Mouse (Mus musculus): ENCODE data around the gene Arid4a. TPM values are rescaled to one million over a fixed set of nuclear protein-coding genes. Genes with fewer than 3 reads are reported as not detected.
A peak's percentile ranks its signal among the peaks of the same experiment; 100 is the strongest.
"Not testable (repeated sequence)": the region's sequence is repeated elsewhere in the genome, so short reads cannot be mapped to it uniquely, and the experiment has no call there.

The Arid4a gene
- total RNA-seq, 2 experiments from 2014 or later: 14.6 to 15.0 TPM

DNA sequence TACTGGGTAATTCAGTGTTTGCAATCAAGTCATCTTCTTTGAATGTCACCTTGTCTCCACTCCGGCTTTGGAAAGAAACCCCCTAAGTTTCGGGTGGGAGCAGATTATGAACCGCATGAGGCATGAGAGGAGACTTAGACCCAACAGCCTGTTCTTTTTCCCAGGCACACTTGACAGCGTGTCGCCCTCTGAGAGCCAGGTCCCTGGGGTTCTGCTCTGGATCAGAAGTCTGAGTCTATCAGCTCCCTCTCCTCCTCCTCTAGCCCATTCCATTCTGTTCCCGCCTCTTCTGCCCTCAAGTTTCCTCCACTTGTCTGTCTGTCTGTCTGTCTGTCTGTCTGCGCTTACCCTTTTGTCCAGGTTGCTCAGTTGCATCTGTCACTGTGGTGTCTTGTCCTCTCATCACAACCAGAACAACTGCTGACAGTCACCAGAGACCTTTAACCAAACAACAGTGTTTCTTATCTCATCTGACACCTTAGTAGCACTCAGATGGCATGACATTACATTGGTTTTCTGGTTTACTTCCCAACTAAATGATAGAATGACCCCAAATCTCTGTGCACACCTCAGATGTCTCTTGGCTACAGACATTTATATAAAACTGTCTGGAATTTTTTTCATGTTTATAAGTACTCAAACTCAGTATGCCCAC is 36.7 kb downstream of the Arid4a start:
- DNase-seq (ENCODE audit: low spot score in 2 of 2): no peak

DNA sequence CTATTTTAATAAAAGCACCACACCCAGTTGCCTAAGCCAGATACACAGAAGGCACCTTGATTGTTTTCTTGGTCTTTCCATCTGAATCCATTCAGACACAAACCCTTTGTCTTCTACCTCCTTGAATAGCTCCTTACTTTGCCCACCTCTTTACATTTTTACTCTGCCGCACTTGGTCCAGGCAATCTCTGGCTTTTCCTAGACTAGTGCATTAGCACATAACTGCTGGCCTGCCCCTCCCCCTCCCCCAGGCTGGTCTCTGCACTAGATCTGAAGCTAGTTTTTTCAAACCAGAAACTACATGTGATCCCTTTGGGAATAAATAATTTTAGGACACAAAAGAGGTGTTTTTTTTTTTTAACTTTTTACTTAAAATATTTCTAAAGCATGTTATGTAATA is 37.2 kb downstream of the Arid4a start:
- no peak for DNase-seq (ENCODE audit: low spot score in 2 of 2)

DNA sequence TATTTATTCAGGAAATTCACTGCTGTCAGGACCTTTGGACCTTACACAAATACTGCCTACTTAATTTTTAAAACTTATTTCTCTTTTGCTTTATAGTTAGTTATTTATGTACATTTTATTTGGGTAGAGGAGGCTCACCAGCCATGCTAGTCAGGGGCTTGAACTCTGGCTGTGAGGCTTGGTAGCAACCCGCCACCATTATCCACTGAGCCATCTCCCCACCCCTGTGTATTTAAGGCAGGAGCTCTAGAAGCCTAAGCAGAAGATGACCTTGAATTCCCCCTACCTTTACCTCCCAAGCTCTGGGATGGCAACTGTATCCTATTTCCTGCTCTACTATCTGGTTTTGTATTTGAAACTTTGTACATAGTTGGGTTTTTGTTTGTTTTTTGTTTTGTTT is 37.7 kb downstream of the Arid4a start:
- no peak for DNase-seq (ENCODE audit: low spot score in 2 of 2)

DNA sequence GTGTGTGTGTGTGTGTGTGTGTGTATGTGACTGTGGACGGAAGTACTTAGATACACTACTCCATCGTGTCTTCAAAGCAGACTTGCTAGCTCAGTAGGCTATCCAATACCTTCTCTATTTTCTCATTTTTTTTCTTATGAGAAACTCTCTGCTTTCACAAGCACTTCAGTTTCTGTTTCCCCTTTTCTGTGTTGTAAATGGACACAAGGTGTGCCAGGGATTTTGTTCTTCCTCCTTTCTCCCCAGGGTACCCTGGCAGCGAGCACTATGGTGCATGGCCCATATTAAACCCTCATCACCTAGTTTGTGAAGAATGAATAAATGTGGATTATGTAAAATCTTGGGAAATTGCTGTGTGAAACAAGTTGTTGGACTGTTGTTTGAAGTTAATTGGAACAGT is 39.7 kb downstream of the Arid4a start:
- DNase-seq (ENCODE audit: low spot score in 2 of 2): no peak

DNA sequence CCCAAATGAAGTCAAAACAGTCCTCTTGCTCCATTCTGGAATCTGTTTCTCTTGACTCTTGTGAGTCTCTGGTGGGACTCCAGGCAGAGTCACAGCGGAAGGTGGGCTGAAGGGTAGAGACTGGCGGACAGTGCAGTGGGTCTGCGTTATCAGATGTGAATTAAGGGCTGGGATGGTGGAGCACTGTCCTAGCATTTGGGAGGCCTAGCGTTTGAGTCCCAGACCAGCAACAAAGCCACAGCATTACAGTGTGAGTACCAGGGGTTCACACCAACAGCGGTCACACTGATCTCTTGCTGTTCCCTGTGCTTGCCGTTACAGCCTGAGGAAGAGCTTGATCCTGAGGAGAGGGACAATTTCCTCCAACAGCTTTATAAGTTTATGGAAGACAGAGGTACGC is 44.0 kb downstream of the Arid4a start:
- no peak for DNase-seq (ENCODE audit: low spot score in 2 of 2)

DNA sequence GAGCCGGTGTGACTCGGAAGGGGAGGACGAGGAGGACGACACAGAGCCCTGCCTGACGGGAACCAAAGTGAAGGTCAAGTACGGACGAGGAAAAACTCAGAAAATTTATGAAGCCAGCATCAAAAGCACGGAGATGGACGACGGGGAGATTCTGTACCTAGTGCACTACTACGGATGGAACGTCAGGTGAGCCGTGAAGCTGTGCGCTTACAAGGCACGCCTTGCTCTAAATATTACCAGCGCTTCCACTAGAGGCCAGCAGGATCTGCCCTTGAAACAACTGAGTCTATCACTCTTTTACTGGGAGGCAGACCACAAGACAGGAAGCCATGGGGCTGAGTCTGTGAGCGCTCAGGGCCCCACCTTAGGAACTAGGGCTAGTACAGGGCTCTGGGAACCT is 54.1 kb downstream of the Arid4a start:
- DNase-seq (ENCODE audit: low spot score in 2 of 2): no peak

DNA sequence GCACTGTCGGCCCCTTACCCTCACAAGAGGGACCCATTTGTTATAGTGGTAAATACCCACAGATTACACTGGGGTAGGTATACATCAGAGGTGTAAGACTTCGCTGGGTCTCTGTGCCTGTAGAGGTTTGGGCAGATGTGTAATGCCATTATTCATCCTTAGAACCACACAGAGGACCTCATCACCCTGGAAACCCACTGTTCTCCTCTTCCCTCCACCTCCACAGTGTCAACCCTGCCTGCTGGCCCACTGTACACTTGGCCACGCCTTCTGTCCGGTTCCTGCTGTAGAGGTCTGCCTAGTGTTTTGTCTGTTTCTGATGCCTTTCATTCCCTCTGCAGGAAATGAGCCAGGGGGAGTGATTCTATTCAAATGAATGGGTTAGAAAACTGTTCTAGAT is 56.3 kb downstream of the Arid4a start:
- no peak for DNase-seq (ENCODE audit: low spot score in 2 of 2)

DNA sequence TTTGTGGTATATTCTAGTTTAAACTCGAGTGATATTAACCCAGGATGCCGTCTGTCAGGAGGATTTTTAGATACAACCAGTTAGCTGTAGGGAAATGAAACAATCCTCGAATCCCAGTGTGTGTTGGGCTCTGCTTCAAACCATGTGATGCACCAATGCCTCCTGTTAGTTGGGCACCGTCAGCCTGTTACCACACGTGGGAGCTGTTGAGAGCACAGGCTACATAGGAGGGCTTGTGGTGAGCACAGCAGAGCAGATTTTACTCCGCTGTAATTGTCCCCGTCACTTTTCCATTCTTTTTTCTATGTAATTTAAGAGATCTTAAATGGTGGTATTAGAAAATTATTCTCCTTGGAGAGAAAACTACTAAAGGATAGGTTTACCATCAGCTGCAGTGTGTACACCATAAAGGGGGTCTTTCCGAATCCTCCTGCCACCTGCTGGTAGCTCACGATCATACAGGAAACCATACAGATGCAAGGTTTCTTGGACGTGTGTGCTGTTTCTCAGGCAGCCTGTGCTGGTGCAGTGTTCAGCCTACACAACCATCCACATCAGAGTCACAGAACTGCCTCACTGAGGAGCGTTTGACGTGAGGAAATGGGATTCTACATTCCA is 57.4 kb downstream of the Arid4a start:
- DNase-seq (ENCODE audit: low spot score in 2 of 2): no peak

DNA sequence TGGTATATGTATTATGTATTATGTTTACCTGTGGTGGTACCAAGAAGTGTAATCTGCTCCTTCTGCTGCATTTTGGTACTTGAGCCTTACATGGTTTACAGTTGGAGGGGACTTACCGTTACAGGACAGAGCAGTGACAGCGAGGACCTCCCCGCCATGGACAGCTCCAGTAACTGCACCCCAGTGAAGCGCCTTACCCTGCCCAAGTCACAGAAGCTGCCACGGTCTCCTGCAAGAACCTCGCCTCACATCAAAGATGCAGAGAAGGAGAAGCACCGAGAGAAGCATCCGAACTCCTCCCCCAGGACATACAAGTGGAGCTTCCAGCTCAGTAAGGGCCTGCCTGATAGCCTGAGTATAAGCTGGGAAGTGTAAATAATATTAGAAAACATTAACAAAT is 70.5 kb downstream of the Arid4a start:
- no peak for DNase-seq (ENCODE audit: low spot score in 2 of 2)

DNA sequence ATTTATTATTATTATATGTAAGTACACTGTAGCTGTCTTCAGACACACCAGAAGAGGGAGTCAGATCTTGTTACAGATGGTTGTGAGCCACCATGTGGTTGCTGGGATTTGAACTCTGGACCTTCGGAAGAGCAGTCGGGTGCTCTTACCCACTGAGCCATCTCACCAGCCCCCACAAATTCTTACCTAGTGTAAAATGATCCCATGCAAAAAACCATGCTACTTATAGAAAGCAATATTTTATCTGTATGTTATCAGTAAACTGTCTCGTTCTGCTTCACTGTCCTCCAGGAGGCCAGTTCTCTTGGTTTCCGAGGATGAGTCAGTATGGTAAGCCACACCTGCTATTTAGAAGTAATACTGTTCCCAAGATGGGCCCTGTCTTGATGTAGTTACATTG is 88.5 kb downstream of the Arid4a start:
- not testable (repeated sequence) for DNase-seq (ENCODE audit: low spot score in 2 of 2)

DNA sequence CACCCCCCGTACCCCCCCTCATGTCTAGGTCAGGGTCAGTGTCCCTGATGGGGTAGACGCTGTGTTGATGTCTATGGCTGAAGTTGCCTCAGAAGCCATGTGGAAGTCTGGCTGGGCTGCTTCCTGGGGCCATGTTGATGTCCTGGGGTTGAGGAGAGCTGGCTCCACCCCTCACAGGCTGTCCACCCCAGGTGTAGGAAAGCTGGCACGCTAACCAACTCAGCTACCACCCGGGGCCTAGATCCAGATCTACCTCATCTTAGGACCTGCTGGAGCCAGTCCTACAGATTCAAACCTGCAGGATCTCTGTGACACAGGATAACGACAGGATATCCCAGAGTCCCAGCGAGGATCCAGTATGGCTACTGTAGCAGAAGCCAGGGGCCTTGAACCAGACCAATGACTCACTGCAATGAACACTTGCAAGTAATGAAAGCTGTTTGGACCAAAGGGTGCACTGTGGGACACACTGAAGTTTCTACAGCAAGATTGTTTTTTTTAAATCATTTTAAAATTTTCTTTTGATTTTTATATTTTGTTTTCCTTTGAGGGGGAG is 91.5 kb downstream of the Arid4a start:
- DNase-seq (ENCODE audit: low spot score in 2 of 2): no peak

DNA sequence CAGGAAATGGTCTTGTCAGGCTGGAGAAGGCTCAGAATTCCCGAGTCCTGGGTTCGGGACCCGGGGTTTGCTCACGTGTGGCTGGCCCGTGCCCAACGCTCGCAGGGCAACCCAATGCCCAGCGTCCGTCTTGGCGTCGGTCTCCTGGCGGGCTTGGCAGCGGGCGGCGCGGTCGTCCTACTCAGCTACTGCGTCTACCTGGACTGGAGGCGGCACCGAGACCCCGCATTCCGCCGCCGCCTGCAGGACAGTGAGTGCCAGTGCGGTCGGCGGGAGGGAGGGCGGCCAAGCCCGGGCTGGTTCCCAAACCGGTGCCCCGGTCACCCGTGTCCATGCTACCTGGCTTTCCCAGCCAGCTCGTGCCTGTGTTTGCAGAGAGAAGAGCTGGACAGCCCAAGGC is 95.5 kb downstream of the Arid4a start, which contains the start of gene Tomm20l:
Tomm20l (plus strand) TSS at position 98 of the 400 bp plus-strand sequence.
- DNase-seq (ENCODE audit: low spot score in 2 of 2): no peak

DNA sequence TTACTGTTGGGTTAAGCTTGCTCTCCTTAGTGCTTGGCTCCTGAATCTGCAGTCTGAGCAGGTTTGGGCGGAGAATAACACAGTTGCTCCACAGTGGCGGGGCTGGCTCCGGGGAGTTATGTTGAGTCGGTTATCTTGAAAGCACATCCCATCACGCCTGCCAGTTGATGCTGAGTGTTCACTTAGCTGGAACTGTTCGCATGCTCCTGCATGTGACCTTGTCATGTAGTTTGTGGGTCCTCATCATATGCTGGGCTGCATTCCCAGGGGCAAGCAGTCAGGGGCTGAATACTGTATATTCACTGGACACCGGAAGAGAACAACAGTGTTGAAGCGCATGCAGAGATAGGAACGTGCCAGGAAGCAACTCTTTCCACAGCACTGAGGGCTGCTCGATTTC is 97.3 kb downstream of the Arid4a start:
- DNase-seq (ENCODE audit: low spot score in 2 of 2): no peak

DNA sequence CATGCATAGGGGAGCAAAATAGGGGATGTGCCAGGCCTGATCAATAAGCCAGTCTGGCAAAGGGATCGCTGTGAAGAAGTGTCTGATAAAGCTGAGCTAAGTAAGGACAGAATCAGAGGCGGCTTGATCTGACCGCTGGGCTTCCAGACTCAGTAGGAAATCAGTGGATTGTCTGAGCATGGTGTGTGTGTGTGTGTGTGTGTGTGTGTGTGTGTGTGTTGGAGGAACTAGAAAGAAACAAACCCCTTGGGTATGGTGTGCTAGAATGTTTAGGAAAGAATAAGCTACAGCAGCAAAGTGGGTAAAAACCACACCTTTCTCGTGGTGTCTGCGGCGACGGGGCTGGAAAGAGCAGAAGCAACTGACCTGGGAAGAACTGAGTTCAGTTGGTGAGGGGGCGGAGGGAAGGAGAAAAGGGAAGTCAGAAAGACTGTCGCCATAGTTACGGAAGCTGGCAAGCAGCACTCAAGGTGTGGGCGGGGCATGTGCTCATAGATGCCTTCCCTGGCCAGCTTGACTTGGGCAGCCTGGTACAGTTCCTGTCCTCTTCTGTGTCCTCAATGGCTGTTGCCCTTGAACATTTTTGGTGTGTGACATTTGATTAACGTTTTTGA is 98.0 kb downstream of the Arid4a start:
- DNase-seq (ENCODE audit: low spot score in 2 of 2): no peak

DNA sequence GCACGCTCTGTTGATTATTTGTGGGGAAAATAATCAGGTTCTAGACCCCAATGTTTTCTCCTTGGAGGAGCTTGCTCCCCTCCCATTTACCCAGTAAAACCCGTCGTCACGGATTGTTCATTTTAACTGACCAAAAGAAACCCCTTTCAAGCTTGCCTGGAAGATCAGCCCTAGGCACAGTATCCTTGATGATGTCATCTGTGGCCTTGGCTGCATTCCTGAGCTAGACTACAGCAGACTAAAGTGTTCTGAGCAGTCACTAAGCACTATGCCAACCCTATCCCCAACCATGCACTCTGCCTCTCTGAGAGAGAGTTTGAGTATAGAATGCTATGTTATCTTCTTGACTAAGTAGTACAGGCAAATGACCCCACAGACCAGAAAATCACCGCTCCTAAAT is 100.6 kb downstream of the Arid4a start:
- DNase-seq (ENCODE audit: low spot score in 2 of 2): no peak

DNA sequence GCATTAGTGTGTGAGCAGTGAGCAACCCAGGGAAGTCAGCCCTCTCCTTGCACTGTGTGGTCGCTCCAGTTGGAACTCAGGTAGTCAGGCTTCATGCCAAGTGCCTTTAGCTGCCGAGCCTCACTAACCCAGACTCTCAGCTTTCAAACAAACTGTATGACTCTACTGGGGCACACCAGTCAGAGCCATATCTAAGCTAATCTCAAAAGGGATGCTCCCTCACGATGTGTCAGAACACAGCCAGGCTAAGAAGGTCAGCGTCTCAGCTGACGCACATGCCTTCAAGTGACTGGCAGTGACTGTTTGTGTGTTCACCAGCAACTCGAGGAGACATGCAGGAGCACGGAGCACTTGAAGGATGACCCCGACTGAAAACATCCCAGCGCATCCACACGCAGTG is 106.9 kb downstream of the Arid4a start:
- DNase-seq (ENCODE audit: low spot score in 2 of 2): no peak

DNA sequence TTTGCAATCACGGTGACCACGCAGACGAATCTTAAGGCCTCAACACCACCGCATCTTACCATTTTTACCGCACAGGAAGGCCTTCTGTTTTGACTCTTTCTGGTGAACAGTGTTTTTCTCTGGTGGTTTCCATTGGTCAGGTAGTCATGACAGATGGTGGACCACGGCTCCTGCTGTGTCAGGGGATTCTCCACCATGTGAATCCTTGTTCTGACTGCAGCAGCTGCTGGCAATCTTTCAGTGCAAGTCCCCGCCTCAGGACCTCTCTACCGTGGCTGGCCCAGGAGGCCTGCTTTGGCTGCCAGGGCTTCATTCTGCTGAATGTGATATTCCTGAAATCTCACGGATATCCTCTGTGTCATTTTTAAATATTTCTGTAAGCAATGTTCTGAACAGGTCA is 107.5 kb downstream of the Arid4a start:
- DNase-seq (ENCODE audit: low spot score in 2 of 2): no peak

DNA sequence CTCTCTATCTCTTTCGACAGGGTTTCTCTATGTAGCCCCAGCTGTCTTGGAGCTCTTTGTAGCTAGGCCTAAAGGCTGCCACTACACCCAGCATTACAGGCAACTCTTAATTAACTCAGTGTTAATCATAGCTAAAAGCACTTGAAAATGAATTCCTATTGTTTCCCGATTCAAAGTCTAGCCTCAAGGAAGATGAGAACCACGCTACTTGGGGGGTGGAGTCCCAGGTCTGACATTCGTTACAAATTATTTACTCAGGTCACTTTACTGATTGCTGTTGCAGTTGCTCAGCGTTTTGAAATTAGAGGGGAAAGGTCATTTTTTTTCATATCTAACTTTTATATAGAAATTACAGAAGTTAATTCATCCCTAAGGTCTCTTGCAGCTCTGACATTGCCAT is 119.8 kb downstream of the Arid4a start:
- no peak for DNase-seq (ENCODE audit: low spot score in 2 of 2)

DNA sequence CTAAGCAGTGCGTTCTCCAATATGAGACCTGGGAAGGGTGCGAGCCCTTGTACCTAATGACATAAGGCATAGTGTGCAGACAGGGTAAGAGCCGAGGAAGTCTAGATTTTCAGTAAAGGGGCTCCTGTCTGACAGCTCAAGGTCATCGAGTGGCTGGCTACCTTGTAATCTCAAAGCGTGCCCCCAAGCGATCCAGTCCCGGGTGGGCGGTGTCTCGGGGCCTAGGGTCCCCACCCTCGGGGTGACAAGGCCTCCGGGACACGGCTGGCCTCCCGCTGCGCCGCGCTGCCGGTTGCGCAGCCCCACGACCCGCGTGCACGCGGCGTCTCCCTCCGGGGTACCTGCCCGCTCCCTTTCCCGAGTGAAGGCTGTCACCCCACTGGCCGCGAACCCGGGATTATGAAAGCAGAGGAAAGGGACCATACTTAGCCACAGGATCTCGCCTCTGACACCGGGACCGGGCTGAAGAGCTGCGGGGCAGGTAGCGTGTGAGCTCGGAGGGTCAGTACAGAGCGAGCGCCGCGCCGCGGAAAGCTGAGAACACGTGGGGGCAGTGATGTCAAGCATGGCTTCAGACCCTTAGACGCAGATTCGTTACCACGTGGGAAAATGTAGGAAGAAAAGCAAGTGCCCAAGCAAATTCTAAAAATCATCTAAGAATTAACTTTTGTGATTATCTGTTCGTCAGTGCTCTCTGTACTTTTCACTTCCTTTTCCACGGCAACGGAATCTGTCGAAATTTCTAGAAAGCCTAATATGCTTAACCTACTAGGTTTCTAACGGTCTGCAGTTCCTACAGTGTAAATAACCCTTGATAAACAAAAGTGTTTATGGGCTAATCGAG is 120.6 kb downstream of the Arid4a start, which contains the start of the genes Timm9 and 2700049A03Rik:
Timm9 (minus strand) TSS at position 555 of the 844 bp plus-strand sequence.
2700049A03Rik (plus strand) TSS at position 719 of the 844 bp plus-strand sequence.
- peak; percentile 23 to 74 for DNase-seq (ENCODE audit: low spot score in 2 of 2)

DNA sequence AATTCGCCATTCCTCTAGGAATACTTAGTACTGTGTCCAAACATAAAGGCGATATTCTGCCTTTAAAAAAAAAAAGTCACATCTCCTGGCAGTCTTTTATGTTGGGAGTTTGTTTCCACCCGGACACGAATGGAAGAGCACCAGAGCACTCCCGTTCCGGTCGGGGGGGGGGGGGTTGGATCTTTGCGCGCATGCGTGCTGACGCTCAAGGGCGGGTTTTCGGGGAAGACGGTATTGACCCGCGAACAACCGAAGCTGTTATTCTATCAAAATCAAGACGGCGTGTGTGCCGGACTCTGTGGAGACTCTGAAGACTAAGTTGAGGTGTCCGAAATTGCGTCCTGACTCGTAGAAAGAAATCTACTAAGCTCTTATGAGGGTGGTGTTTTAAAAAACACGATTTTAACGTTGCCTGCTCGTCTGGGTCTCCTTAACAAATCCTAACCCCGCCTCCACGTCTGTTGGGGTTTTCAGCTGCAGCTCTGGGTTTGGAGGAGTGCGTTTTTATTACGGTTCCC is 121.2 kb downstream of the Arid4a start:
- peak; percentile 68 to 85 for DNase-seq (ENCODE audit: low spot score in 2 of 2)

DNA sequence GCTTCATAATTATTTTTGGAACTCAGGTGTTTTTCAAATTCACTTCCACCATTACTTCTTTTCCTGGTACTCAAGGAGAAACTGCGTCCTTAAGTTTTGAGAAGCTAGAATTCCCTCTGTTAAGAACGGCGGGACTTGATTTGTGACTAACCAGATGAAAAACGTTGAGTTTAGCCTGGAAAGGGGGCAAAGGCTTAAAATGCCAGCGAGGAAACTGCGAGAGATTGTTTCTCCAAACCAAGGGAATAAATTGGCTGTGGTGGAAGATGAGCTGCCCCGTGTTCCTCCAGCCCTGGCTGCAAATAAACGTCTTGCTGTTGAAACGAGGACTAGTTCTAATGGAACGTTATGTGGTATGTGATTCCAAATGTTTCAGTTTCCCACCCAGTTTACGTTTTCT is 121.9 kb downstream of the Arid4a start:
- DNase-seq (ENCODE audit: low spot score in 2 of 2): no peak
